Mouse (Mus musculus) colon, adult 2 months (tissue): Measurements from ENCODE around the gene Mcub. TPM values are rescaled to one million over a fixed set of nuclear protein-coding genes. Genes with fewer than 3 reads are reported as not detected.

Experiments
- polyA plus RNA-seq: library from polyadenylated mRNA; depleted of rRNA; stranded (reverse); fragments of >200 nt; gene quantifications from 2 replicates; pipeline ENCODE4 v1.2.3, GENCODE M21; 2012; rRNA removed

Gene Mcub
- polyA plus RNA-seq, result 7.6 and 10.1 TPM in 2 replicates

DNA sequence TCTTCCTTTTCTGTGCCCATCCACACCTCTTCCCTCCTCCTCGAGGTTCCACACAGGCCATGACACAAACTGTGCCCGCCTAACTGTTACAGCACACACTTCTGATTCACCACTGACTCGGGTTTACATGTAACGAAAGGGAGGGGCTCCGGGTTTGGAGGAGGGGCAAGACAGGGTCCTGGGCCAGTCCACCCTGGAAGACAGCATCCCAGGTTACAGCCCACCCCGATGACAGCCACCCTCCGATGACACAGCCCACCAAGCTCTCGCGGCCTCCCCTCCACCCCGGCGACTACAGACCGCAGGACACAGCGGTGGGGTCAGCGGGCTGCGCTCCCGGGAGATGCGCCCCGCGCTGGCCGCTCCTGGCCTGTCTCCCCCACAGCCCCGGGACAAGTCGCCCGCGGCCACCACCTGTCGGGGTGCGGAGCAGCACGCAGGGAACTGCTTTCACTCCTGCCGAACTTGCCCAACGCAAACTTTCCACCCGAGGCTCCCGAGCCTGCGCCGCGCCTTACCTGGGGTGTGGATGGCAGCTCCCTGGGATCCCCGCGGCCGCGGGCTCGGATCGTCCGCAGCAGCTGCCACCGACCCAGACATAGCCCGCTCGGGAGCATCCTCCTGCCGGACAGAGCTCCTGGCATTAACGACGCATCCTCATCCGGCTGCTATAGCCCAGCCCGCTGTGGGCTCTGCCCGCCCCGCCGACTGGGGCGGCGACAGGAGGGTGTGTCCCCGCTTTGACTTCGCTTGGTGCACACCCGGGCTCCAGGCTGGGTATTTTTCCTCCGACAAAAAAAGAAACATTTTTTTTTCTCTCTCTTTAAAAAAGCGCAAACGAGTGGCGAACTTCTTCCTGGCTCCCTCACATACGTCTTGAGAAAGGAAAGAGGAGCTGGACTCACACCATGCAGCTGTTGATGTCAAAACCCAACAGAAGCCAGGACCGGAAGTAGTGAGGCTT, at the start of gene Mcub:
Mcub (minus strand) TSS at position 775 of the 964 bp plus-strand sequence.

DNA sequence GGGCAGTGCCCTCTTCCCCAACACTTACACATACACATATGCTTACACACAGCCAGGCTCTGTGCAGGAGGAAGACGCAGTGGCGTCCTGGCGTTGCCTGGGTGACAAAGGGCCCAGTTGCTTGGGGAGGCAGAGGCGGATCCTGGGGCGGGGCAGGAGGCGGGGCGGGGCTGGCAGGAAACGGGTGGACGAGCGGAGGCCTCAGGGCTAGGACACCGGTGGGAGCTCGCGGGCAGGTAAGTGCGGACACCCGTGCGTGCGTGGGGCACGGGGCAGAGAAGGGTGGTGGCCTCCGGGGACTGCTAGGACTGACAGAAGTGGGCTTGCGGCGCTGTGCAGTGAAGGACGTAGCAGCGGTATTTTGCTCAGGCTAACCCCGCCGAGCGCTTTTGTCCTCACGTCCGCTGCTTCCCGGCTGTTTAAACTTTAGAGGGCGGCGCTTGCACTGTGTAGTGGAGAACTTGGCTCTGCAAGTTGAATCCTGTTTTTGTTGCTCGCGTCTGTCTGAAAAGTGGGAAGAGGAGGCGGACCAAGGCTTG, 68.7 kb downstream of the Mcub start, which contains the start of gene Casp6:
Casp6 (plus strand) TSS at position 155 of the 539 bp plus-strand sequence.

DNA sequence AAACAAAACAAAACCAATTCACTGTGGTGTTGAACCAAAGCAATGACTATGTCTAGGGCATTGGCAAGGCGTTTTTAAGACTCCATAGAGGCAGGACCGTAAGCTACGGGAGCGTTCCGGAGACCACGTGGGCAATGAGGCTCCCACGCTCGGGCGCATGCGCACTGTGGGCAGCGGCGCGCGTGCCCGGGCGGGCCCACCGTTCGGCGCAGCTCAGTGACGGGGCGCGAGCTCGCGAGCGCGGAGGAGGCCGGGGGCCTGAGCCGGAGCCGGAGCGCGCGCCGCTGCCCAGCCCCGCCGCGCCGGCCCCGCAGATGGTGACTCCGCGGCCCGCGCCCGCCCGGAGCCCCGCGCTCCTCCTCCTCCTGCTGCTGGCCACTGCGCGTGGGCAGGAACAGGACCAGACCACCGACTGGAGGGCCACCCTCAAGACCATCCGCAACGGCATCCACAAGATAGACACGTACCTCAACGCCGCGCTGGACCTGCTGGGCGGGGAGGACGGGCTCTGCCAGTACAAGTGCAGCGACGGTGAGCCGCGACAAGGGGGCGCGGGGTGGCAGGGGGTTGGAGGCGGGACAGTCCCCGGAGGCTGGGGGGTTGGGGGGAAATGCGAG, 91.5 kb downstream of the Mcub start, which contains the start of gene Pla2g12a:
Pla2g12a (plus strand) TSS at position 202 of the 617 bp plus-strand sequence.

Other genes starting within 250 kb of the Mcub start
- 5.8 and 7.2 TPM in 2 replicates for gene Egf, start 214.9 kb downstream of the Mcub start, polyA plus RNA-seq
- gene Lrit3, start 166.2 kb downstream of the Mcub start, polyA plus RNA-seq, result 0.27 and 0.28 TPM in 2 replicates
- 0.14 and 0.16 TPM in 2 replicates for gene Rrh, start 147.6 kb downstream of the Mcub start, polyA plus RNA-seq
- 16.7 and 18.2 TPM in 2 replicates for gene Gar1, start 138.8 kb downstream of the Mcub start, polyA plus RNA-seq
- gene Cfi, start 134.3 kb downstream of the Mcub start, polyA plus RNA-seq, result not detected in 2 replicates
- 52.3 and 53.1 TPM in 2 replicates for gene Pla2g12a, start 91.6 kb downstream of the Mcub start, polyA plus RNA-seq
- 35.4 and 45.1 TPM in 2 replicates for gene Casp6, start 68.8 kb downstream of the Mcub start, polyA plus RNA-seq
- gene Sec24b, start 91.3 kb upstream of the Mcub start, polyA plus RNA-seq, result 41.3 and 58.2 TPM in 2 replicates
- 0.07 and 0.13 TPM in 2 replicates for gene Col25a1, start 161.3 kb upstream of the Mcub start, polyA plus RNA-seq